Mouse (Mus musculus): ENCODE measurements around the gene Atp5h. TPM values are rescaled to one million over a fixed set of nuclear protein-coding genes. Genes with fewer than 3 reads are reported as not detected.

Atp5h gene
- total RNA-seq, 2 experiments from 2014 or later: 2,312 to 2,343 TPM

DNA sequence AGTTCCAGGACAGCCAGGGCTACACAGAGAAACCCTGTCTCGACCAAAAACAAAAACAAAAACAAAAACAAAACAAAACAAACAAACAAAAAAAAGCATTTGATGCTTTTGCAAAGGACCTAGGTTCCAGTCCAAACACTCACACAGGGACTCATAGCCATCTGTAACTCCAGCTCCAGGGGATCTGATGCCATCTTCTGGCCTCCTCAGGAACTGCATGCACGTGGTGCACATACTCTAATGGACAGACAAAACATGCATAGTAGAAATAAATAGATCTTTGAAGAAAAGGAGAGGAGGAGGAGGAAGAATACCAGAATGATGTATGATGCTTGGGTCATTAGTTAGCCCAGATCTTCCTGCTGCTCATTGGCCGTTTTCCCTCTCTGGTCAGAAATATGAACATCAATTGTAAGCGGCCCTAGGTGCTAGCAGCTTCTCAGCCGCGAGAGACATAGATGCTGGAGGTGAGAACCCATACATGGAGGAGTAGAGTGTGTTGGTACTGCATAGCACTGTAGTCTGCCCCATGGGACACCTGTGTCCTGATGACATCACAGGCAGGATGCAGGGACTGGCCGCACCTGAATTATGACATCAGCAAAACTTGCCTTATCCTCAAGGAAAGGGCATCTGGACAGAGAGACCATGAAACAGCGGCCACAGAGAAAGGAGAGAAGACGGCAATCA, 20.3 kb upstream of the Atp5h start, which contains the start of gene Trim80:
Gene Trim80 (plus strand): TSS at position 640 of the 690 bp plus-strand sequence.
- DNase-seq (ENCODE audit: low spot score): no peak
- intact Hi-C loops (cut with DNase I): no loop called here

DNA sequence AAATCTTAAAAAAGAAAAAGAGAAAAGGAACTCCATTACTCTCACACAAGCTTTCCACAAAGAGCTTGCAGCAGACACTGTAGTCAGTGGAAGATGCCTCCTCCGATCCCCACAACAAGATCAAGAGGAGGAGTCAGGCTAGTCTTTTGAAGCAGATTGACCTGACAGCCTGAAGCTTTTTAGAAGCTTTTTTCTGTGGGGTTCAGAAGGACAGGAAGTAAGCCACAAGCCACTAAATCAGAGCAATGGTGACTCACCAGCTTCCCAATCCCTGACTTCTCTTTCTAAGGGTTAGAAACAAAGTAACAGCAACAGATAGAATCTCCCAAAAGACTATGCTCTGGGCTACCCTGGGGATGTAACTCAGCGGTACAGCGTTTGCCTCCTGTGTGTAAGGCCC, 19.6 kb upstream of the Atp5h start:
- intact Hi-C loops (cut with DNase I): no loop called here
- DNase-seq (ENCODE audit: low spot score): no peak

DNA sequence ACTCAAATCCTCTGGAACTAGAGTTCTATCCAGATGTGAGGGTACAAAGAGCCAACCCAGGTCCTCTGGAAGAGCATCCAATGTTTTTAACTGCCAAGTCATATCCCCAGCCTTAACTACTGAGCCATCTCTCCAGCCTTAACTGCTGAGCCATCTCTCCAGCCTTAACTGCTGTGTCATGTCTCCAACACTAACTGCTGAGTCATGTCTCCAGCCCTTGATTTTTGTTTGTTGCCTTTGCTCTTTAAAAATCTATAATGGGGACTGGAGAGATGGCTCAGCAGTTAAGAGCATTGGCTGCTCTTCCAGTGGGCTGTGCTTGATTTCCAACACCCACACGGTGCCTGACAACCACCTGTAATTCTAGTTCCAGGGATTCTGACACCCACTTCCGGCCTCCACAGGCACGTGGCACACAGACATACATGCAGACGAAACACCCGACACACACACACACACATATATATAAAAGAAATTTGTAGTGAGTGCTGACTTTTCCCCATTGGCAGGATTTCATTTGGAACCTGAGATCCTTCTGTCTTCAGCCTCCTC, 17.9 kb upstream of the Atp5h start:
- no peak for DNase-seq (ENCODE audit: low spot score)
- intact Hi-C loops (cut with DNase I): no loop called here

DNA sequence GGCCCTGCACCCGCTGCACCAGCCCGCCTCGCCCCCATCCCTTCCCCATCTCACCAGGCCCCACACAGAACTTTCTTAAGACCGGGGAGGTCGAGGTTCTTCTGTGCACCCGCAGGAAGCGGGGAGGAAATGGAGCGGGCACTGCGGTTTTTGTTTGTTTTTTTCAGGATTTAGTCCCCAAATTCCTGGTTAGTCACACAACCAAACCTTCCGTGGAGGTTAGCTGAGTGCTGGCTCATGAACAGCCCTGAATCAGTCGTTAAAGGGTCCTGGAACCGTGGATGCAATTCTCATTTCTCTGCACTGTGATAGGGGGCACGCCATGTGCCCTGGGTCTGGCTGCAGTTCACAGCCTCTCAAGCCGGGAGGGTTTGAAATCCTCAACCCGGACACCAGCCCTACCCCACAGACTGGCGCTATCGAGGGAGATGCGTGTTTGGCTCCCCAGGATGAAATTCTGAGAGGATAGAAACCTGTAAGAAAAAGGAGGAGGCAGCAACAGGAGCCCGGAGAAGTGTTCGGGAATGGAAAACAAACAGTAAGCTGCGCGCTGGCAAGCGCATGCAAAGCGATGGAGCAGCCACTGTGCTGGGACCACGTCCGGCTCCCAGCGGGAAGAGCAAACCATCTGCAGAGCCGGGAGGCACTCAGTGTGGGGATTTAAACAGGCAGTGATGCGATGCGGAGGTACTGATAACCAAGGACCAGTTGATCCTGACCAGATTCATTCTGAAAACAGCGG, 16.0 kb upstream of the Atp5h start:
- no peak for DNase-seq (ENCODE audit: low spot score)
- intact Hi-C loops (cut with DNase I): no loop called here

DNA sequence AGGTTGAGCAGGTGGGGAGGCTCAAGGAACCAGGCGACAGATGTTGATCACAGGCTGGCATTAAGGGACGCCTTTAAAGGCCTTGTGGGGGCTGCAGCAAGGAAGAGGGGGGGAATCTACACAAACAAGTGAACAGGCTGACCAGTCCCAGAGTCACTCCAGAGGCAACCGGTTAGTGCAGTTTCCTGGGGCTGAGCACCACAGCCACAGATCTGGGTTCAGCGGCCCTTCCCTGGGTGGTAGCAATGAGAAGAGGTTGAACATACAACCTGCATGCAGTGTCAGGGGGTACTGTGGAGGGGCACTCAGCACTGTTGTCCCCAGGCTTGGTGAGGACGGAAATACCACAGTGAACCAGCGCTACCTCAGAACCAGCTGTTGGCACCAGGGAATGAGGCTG, 13.6 kb upstream of the Atp5h start:
- DNase-seq (ENCODE audit: low spot score): no peak
- intact Hi-C loops (cut with DNase I): no loop called here

DNA sequence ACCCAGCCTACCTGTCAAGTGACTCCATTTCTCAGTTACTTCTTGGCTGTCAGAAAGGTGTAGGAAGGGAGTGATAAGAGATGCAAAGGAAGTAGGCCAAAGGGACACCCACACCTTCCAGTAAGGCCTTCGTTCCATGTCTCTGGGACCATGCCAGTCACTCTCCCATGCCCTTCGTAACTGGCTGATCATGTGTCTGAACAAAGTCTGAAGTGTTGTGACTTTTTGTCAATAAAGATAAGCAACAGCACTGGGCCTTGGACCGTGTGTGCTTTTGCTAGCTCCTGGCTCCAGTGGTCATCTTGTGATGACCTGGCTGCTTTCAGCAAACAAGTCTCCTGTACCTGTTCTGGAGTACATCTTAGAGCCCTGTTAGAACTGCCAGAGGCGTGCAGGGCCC, 13.1 kb upstream of the Atp5h start:
- DNase-seq (ENCODE audit: low spot score): no peak
- intact Hi-C loops (cut with DNase I): no loop called here

DNA sequence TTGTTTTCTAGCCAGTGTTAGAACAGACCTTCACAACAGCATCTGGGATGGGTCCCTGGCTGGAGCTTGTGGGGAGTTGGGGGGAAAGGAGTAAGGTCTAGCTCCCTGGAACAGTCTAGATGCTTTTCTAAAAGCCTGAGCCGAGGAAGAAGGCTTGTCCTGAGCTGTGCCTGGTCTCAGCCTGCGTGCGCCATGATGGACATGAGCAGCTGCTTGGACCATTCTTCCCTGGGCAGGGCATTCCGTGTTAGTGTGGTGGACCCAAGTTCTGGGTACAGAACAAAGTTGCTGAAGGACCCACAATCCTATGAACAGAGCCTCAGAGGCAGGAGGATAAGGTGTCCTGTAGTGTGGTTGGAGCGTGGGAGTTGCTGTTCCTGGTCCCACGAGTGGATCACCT, 10.8 kb upstream of the Atp5h start:
- no peak for DNase-seq (ENCODE audit: low spot score)
- intact Hi-C loops (cut with DNase I): no loop called here

DNA sequence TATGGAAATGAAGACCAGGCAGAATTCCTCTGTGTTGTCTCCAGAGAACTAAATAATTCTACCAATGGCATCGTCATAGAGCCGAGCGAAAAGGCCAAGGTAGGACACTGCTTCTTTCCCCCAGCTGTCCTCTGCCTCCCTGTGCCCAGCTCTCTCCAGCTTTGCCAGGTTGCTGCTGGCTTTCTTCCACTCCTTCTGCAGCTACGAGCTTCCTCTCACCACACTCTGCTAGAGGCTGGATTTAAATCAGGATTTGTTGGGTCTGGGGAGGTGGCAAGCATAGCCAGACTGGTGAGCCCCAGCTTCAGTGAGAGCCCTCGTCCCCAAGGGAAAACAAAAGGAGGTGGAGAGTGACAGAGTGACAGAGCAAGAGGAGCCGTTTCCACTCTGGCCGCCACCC, 9.5 kb upstream of the Atp5h start:
- intact Hi-C loops (cut with DNase I): loop anchor here (5.0 kb wide), 2 partner anchors 72 to 173 kb away; partner anchors contain the start of genes Gga3 and Mrps7
- no peak for DNase-seq (ENCODE audit: low spot score)

DNA sequence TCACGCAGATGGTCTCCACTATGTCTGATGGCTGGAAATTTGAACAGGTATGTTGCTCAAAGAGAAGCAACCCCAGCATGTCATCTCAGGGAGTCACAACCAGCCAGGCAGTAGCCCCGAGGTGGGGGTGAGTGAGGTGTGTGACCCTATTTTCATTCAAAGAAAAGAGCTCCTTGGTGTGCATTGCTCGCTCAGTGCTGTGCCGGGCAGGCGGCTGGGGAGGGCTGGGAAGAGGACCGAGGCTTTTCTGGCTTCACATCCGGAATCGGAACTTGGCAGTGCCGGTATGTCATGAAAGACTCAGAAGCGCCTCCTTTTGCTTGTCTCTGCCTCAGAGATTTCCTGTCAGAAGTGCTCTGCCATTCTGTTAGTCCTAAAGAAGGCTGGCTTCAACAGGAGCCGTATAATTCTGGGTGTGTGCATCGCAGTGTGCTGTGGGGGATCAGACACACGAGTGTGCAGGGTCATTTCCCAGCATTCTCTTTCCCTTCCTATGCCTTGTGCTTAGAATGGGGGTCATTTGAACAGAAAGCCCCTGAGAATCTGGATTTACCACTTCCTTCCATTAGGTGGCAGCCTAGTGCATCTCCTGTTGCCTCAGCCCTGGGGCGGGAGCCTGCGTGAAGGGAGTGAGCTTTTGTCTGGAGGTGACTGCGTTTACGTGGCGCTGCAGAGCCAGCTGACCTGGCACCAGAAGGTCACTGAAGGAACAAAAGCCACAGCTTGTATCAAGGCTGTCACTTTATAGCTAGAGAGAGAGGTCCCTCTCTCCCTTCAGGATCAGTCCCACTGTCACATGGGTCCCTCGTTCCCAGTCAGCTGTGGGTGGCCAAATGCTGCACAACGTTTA, 7.9 kb upstream of the Atp5h start:
- intact Hi-C loops (cut with DNase I): loop anchor here (1.0 to 5.0 kb wide), 3 partner anchors 46 to 175 kb away; partner anchors contain the start of genes Gga3 and Mrps7
- DNase-seq (ENCODE audit: low spot score): peak; percentile 50

DNA sequence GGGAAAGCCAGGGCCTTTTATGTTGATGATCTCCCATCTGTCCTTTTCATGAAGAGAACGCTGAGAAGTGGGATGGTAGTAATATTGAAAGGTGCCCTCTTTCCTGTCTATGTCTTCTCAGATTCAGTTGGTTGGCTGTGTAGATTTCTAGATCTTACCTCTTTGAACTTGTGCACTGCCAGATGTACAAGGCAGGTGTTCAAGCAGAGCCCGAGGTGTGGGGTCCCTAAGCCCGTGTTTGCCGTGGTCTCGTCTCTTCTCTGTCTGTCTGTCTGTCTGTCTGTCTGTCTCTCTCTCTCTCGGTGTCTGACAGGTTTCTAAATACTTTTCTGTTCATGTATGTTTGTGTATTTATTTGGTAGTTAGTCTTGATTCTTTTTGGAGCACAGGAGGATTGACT, 5.9 kb upstream of the Atp5h start:
- intact Hi-C loops (cut with DNase I): loop anchor here (5.0 kb wide), 2 partner anchors 68 to 177 kb away; partner anchors contain the start of genes Gga3 and Mrps7
- no peak for DNase-seq (ENCODE audit: low spot score)

DNA sequence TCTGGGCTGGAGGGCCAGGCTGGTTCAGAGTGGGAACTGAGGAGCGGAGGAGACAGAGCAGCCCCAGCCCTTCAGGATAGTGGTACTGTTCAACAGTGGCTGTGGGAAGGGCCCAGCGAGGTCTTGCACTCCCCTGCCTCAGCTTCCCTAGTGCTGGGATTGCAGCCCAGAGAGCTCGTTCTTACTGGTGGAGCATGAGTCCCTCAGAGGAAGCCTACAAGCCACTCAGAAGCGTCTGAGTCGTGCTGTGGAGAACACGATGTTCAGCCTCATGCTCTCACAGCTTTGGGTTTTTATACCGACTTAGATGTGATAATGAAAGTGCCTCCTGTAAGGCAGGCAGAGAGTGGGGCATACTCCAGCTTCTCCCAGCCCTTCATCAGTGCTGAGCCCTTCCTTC, 4.9 kb upstream of the Atp5h start:
- DNase-seq (ENCODE audit: low spot score): no peak
- intact Hi-C loops (cut with DNase I): loop anchor here (5.0 kb wide), 2 partner anchors 67 to 178 kb away; partner anchors contain the start of genes Gga3 and Mrps7

DNA sequence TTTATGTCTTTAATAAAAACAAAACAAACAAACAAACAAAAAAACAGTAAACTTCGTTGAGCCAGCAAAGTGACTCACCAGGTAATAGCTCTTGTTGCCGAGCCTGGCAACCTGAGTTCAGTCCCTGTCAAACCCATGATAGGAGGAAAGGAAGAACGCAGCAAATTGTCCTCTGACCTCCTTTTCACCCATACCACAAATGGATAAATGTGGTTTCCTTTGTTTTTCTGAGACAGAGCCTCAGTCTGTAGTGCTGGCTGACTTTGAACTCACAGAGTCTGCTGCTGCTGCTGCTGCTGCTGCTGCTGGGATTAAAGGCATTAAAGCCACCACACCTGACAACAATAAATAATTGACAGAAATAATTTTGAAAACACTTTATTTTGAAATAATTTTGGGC, 3.3 kb upstream of the Atp5h start:
- no peak for DNase-seq (ENCODE audit: low spot score)
- intact Hi-C loops (cut with DNase I): no loop called here

DNA sequence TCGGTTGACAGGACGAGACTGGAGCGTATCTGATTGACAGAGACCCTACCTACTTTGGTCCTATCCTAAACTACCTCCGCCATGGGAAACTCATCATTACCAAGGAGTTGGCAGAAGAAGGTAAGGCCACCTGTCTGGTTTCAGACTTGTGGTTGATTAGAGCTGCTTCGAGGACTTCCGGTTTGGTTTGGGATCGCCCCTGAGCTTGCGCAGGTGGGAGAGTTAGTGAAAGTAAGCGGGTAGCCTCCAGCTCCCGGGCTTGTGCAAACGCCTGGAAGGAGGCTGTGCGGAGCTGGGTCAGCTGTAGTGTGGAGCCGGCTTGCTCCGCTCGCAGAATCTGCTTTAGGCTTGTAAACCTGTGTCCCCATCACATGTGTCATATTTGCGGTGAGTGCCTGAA, 2.2 kb upstream of the Atp5h start:
- no peak for DNase-seq (ENCODE audit: low spot score)
- intact Hi-C loops (cut with DNase I): loop anchor here (2.0 kb wide), 1 partner anchor 53 kb away; the partner anchor contains the start of gene Armc7

DNA sequence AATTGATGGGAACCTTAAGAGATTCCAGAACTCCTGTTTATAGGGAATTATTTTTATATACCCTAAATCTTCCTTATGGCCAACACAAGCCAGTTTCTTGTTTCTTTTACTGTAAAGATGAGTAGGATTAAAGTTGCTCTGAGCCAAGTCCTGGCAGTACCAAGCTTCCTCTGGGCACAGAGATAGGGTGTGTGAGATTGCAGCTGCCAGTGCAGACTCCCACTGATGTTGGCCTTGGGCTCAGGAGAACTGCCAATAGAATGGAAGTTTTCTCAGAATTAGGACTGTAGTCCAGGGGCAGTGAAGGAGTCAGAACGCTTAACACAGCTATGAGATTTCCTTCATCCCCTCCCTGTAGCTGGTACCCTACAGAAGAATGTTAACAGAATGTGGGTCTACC, 1.6 kb upstream of the Atp5h start:
- intact Hi-C loops (cut with DNase I): loop anchor here (2.0 kb wide), 1 partner anchor 53 kb away; the partner anchor contains the start of gene Armc7
- DNase-seq (ENCODE audit: low spot score): no peak

DNA sequence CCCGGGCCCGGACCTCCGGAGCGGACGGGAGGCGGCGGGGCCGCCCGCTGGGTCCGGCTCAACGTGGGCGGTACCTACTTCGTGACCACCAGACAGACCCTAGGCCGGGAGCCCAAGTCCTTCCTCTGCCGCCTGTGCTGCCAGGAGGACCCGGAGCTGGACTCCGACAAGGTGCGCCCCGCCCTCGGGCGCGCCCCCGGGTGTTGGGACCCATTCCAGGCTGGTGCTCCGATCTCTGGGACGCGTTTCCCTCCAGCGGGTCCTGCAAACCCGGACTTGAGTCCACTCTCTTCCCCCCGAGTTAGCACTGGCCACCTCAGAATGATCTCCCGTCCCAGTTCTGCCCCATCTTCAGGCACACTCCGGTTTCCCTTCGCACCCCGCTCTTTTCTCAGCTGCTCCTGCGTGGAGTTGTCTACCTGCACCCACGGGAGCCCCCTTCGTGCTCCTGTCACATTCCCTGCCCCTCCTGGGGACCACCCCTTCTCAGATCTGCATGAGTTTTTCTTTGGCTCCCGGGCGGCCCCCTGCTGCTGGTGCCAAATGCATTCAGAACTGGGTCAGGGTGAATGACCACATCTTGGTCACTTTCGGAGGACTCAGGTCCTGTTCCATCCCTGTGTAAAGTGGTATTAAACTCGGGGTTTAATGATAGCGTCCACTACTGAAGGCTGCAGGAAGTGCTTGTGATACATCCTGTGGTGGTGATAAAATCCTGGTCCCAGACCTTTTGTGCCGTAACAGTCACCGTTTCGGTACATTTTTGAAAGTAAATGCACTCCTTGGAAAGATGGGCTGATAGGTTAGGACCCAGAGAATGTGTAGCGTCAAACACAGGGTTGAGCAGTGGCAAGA, 801 bp upstream of the Atp5h start:
- intact Hi-C loops (cut with DNase I): loop anchor here (2.0 kb wide), 1 partner anchor 54 kb away; the partner anchor contains the start of gene Armc7

DNA sequence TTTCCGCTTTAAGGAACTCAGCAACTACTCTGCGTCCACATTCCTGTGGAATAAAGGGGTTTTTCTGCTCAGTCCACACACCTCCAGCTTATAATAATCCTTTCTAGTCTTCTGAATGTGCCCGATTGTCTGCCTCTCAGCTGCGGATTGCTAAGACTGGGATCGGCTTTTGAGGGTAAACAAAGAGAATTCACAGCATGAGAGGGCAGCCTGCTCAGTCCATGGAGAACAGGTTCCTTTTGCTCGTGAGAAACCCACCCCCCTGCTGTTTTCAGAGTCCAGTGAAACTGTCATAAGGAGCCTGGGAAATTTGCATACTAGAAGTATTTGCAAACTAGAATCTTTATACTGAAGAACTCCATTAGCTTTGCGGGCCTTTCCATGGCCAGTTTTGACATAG, 10.2 kb downstream of the Atp5h start:
- intact Hi-C loops (cut with DNase I): no loop called here
- no peak for DNase-seq (ENCODE audit: low spot score)

More for the DNA sequence above, 801 bp upstream of the Atp5h start:
- DNase-seq (ENCODE audit: low spot score): peak; percentile 34

DNA sequence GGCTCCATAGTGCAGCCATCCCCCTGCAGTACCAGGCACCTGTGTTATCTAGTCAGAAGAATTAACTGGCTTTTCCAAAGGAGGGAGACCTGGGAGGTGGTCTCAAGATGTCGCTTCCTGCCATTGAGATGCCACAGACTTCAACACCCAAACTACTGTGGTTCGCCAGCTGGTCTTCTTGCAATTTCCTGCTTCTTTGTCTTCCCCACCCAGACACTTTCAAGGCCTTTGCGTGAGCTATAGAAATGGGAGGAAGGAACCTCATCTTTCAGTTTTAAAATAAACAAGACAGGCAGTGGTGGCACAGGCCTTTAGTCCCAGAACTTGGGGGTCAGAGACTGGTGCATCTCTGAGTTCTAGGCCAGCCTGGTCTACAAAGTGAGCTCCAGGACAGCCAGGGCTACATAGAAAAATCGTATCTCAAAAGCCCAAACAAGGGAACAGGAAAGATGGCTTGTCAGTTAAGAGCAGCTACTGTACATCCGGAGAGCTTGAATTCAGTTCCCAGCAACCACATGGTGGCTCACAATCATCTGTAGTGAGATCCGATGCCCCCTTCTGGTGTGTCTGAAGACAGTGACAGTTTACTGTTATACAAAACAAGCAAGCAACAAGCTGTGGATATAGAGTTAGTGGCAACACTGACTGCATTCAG, 11.4 kb downstream of the Atp5h start:
- DNase-seq (ENCODE audit: low spot score): no peak
- intact Hi-C loops (cut with DNase I): no loop called here

DNA sequence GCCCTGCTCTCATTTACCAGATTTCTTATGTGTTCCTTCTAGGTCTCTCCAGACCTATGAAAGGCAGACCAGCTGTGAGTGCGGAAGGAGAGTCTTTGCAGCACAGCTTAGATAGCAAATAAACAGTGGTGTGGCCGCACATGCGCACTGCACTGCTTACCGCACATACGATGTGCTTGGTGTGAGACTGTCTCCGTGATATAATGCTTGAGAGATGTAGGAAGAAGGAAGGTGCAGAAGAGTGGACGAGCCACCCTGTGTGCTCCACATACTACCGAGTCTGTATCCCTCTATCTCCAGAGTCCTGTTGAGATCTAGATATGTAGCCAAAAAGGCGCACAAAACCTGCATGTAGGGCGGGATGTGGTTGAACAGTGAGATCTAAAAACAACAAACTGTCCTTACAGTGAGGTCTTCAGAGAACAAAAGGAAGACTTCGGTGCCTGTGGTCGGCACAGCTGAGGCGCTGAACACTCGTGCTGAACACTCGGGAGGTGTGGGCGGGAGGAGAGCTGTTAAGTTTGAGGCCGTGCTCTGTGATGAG, 12.8 kb downstream of the Atp5h start:
- intact Hi-C loops (cut with DNase I): no loop called here
- DNase-seq (ENCODE audit: low spot score): no peak

Data from heart, postnatal 25 days (tissue).